13 mouse cellular contexts compared by ENCODE assay signal in the genomic region with DNA sequence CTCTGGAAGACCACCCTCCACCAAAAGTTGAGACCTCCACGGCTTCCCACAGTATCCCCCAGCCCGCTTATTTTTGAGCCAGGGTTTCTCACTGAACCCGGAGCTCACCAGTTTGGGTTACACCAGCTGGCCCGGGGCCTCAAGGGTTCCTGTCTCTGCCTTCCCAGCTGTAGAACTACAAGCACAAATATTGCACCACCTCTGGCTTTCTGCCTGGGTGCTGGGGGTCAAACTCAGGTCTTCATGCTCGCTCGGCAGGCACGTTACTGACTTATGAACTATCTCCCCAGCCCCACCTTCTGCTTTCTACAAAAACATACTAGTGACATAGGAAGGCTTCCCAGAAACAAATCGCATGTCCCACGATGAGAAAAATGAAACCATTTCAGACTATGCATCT.
"Had no signal": no experiment of that assay in that cellular context is flagged by ENCODE, and none has a peak within 500 bp of the region (broad histone marks: within the 10 kb centered on the region; RNA-seq: fewer than 3 reads in every experiment).

No protein-coding gene starts in this region.

- H3K4me2 ChIP-seq: lung, embryonic 14.5 days; midbrain, embryonic 11.5 days had no signal

- H3K4me3 ChIP-seq: layer of hippocampus, adult 2 months had no signal

- H3K27ac ChIP-seq: kidney, postnatal 0 days; layer of hippocampus, adult 2 months; liver, embryonic 14.5 days had no signal

- DNase-seq: kidney, adult 2 months; kidney, postnatal 25 days; layer of hippocampus, adult 9-11 months; lung, embryonic 14.5 days; midbrain, embryonic 14.5 days; thymus, adult 18-20 months; thymus, postnatal 36 days had no signal

- H3K9ac ChIP-seq: liver, embryonic 14.5 days; lung, embryonic 14.5 days had no signal

- ATAC-seq: inflammation-experienced regulatory T-cells, adult 6 months; intestine, embryonic 16.5 days had no signal
